23 mouse cellular contexts compared by ENCODE assay signal in genomic region chr4:149933025-149933424, GRCm38 (mm10). TPM values are rescaled to one million over a fixed set of nuclear protein-coding genes. Genes with fewer than 3 reads are reported as not detected.
A peak's percentile ranks its signal among the peaks of the same experiment; 100 is the strongest.
DNase-seq lines count a peak whose midpoint lies in the region; ATAC-seq and TF ChIP-seq lines count a peak whose summit lies in the region.
"Had no signal": no experiment of that assay in that cellular context is flagged by ENCODE, and none has a peak within 500 bp of the region (broad histone marks: within the 10 kb centered on the region; RNA-seq: fewer than 3 reads in every experiment).

No protein-coding gene starts in this region.

- no peaks in the 10 kb centered on the region for H3K36me3 ChIP-seq in heart, adult 2 months (ENCODE audit: control insufficient read depth, insufficient read depth, low read length)
- H3K36me3 ChIP-seq in forebrain, embryonic 16.5 days (ENCODE audit: control insufficient read depth, insufficient read depth) = no peaks in the 10 kb centered on the region
- H3K36me3 ChIP-seq: embryonic facial prominence, embryonic 13.5 days; embryonic facial prominence, embryonic 15.5 days; forebrain, embryonic 10.5 days; forebrain, embryonic 12.5 days had no signal

- peaks cover 2% of the 10 kb centered on the region; the same call in 1 of the 2 replicates for H3K79me2 ChIP-seq in heart, adult 2 months (replicated peaks; ENCODE audit: control insufficient read depth, insufficient read depth, low read length)

- no peak overlapping the region for H3K9ac ChIP-seq in heart, adult 2 months (ENCODE audit: low read depth, low read length)
- H3K9ac ChIP-seq in forebrain, embryonic 16.5 days (replicated peaks; ENCODE audit: low read depth, low read length) = no peak overlapping the region
- H3K9ac ChIP-seq: embryonic facial prominence, embryonic 13.5 days; embryonic facial prominence, embryonic 15.5 days; forebrain, embryonic 12.5 days; forebrain, postnatal 0 days had no signal

- peak; percentile 55 for DNase-seq in adrenal gland, adult 2 months
- no peak for DNase-seq in adrenal gland, postnatal 36 days
- DNase-seq in heart, adult 2 months = no peak
- no peak for DNase-seq in heart, adult 9 months (ENCODE audit: low spot score in 2 of 2)
- peak; percentile 65 for DNase-seq in ovary, adult 18-20 months (ENCODE audit: low spot score)
- DNase-seq in ovary, postnatal 14 days (ENCODE audit: low spot score) = no peak
- DNase-seq: adrenal gland, postnatal 14 days; cerebellum, adult 11 months; cerebellum, adult 18-20 months; cerebellum, adult 8-10 months; cerebellum, adult 9-11 months; cerebellum, postnatal 14 days; cerebellum, postnatal 36 days; embryo, embryonic 11 days; forebrain, postnatal 0 days had no signal

- no peak for TF ChIP-seq POLR2A in heart, adult 2 months (IDR thresholded peaks at IDR 0.05; ENCODE audit: insufficient read depth, low read depth, low read length)

- intact Hi-C loops in heart, adult 2 months (cut with DNase I) = no loop called here

- no peak for ATAC-seq in forebrain, embryonic 16.5 days
- ATAC-seq: forebrain, embryonic 14.5 days; forebrain, postnatal 0 days had no signal

- peaks cover 11% of the 10 kb centered on the region; the same call in 1 of the 2 replicates for H3K4me1 ChIP-seq in heart, adult 2 months (ENCODE audit: control insufficient read depth, insufficient read depth, low read length)
- no peaks in the 10 kb centered on the region for H3K4me1 ChIP-seq in forebrain, embryonic 16.5 days (replicated peaks; ENCODE audit: control insufficient read depth, insufficient read depth, low read length)
- H3K4me1 ChIP-seq: forebrain, embryonic 12.5 days had no signal

- WGBS in heart, adult 2 months = 65% methylated on average over 7 of the region's 7 CpGs
- WGBS in forebrain, embryonic 16.5 days = 93% methylated on average over 7 of the region's 7 CpGs

- H3K27me3 ChIP-seq in heart, adult 2 months (ENCODE audit: control insufficient read depth, insufficient read depth, low read length) = no peaks in the 10 kb centered on the region
- H3K27me3 ChIP-seq in forebrain, embryonic 16.5 days (replicated peaks; ENCODE audit: control insufficient read depth, insufficient read depth, low read length) = no peaks in the 10 kb centered on the region
- H3K27me3 ChIP-seq: embryonic facial prominence, embryonic 13.5 days; embryonic facial prominence, embryonic 15.5 days had no signal

- H3K4me2 ChIP-seq in forebrain, embryonic 16.5 days (ENCODE audit: low read length) = no peak overlapping the region
- H3K4me2 ChIP-seq: embryonic facial prominence, embryonic 13.5 days; embryonic facial prominence, embryonic 15.5 days; forebrain, embryonic 12.5 days had no signal

- TF ChIP-seq CTCF in heart, adult 2 months (IDR thresholded peaks at IDR 0.05) = no peak

- no peaks in the 10 kb centered on the region for H3K9me3 ChIP-seq in forebrain, embryonic 16.5 days (ENCODE audit: control insufficient read depth, low read length)
- H3K9me3 ChIP-seq: embryonic facial prominence, embryonic 13.5 days; embryonic facial prominence, embryonic 15.5 days; forebrain, embryonic 12.5 days had no signal

- no peak for TF ChIP-seq EP300 in heart, adult 2 months (IDR thresholded peaks at IDR 0.05; ENCODE audit: insufficient read depth, low read depth, low read length)

- H3K4me3 ChIP-seq in heart, adult 2 months = no peak overlapping the region
- no peak overlapping the region for H3K4me3 ChIP-seq in forebrain, embryonic 16.5 days (replicated peaks; ENCODE audit: low read length)
- H3K4me3 ChIP-seq: embryonic facial prominence, embryonic 13.5 days; embryonic facial prominence, embryonic 15.5 days; erythroblast, embryonic 14.5 days; forebrain, embryonic 10.5 days; forebrain, embryonic 12.5 days had no signal

- H3K27ac ChIP-seq in heart, adult 2 months = peak overlapping the region; percentile 54; the same call in 1 of the 2 replicates
- H3K27ac ChIP-seq in forebrain, embryonic 16.5 days (ENCODE audit: low read length) = no peak overlapping the region
- H3K27ac ChIP-seq: embryonic facial prominence, embryonic 13.5 days; embryonic facial prominence, embryonic 15.5 days; forebrain, embryonic 10.5 days; forebrain, embryonic 12.5 days had no signal

RNA-seq across cellular contexts. Expression of gene Spsb1, which starts 21.8 kb away (rescaled TPM):
- 10 to 100 TPM; 22.2 to 29.5 TPM for total RNA-seq in adrenal gland, adult 2 months (2021)
- polyA plus RNA-seq in adrenal gland, adult 2 months (2012; rRNA removed) = 26.3 and 26.9 TPM in 2 replicates
- total RNA-seq in adrenal gland, postnatal 36 days (2021) = 10 to 100 TPM; 21.8 to 52.7 TPM
- total RNA-seq in heart, adult 2 months (2021) = 10 to 100 TPM; 28.3 to 35.3 TPM
- 32.2 and 38.7 TPM in 2 replicates for polyA plus RNA-seq in heart, adult 2 months (2012; rRNA removed)
- polyA plus RNA-seq in forebrain, embryonic 16.5 days (2015; fragmentation: Nextera tagmentation; extraction: Ambion mirVana) = 5.8 and 7.0 TPM in 2 replicates
- total RNA-seq: common myeloid progenitor, adult 5-6 weeks had no signal
- polyA plus RNA-seq: erythroblast, embryonic 14.5 days had no signal

Comparison
In these comparisons a context has a peak if more than half of its experiments do, and no peak if none do; other contexts are left out.
1. DNase-seq: peak in adrenal gland, adult 2 months (single experiment) and ovary, adult 18-20 months (single experiment); none in adrenal gland, postnatal 36 days (0 of 2), heart, adult 2 months (0 of 2), heart, adult 9 months (0 of 2) and ovary, postnatal 14 days (single experiment).